Mouse (Mus musculus) cerebellum, adult 9-10 months (tissue): Measurements from ENCODE around the gene Prr14.
"Not testable (repeated sequence)": the region's sequence is repeated elsewhere in the genome, so short reads cannot be mapped to it uniquely, and the experiment has no call there.

Experiments used
- DNase-seq: peaks from one replicate; pipeline ENCODE4 v3.0.0; 2022

Prr14 gene

GRCm38 (mm10) chr7:127459311-127459710 lies at the start of gene Prr14:
TSS of gene Prr14 (plus strand) at chr7:127459611.
- not testable (repeated sequence) for DNase-seq

- DNase-seq: no peak
These were observed 48.0 kb upstream of the Prr14 start for GRCm38 (mm10) chr7:127411418-127411817.

- DNase-seq: peak; percentile 89
These were observed 37.8 kb upstream of the Prr14 start, which contains the start of gene Zfp688 for GRCm38 (mm10) chr7:127421388-127422191. TSS of gene Zfp688 (minus strand) at chr7:127422068.

- DNase-seq: peak; percentile 37
These were observed 37.2 kb upstream of the Prr14 start for GRCm38 (mm10) chr7:127422247-127422646.

- DNase-seq: no peak
These were observed 34.1 kb upstream of the Prr14 start for GRCm38 (mm10) chr7:127425291-127425690.

GRCm38 (mm10) chr7:127425911-127426310 lies 33.5 kb upstream of the Prr14 start:
- DNase-seq: no peak

- DNase-seq: no peak
These were observed 33.1 kb upstream of the Prr14 start for GRCm38 (mm10) chr7:127426354-127426753.

GRCm38 (mm10) chr7:127435206-127435605 lies 24.2 kb upstream of the Prr14 start:
- no peak for DNase-seq

- no peak for DNase-seq
These were observed 21.7 kb upstream of the Prr14 start for GRCm38 (mm10) chr7:127437724-127438123.

GRCm38 (mm10) chr7:127443976-127444375 lies 15.4 kb upstream of the Prr14 start:
- no peak for DNase-seq

GRCm38 (mm10) chr7:127448521-127449300 lies 10.7 kb upstream of the Prr14 start, which contains the start of gene Zfp689:
TSS of gene Zfp689 (minus strand) at chr7:127449158.
- DNase-seq: peak; percentile 98

- DNase-seq: no peak
These were observed 9.4 kb upstream of the Prr14 start for GRCm38 (mm10) chr7:127449966-127450365.

- DNase-seq: no peak
These were observed 6.4 kb upstream of the Prr14 start for GRCm38 (mm10) chr7:127453056-127453455.

- no peak for DNase-seq
These were observed 4.5 kb upstream of the Prr14 start for GRCm38 (mm10) chr7:127454905-127455304.

- DNase-seq: not testable (repeated sequence)
These were observed 864 bp upstream of the Prr14 start for GRCm38 (mm10) chr7:127458371-127459122.

GRCm38 (mm10) chr7:127465191-127465590 lies 5.8 kb downstream of the Prr14 start:
- no peak for DNase-seq

- not testable (repeated sequence) for DNase-seq
These were observed 6.3 kb downstream of the Prr14 start for GRCm38 (mm10) chr7:127465670-127466069.

GRCm38 (mm10) chr7:127466606-127467005 lies 7.2 kb downstream of the Prr14 start:
- peak; percentile 38 for DNase-seq

- DNase-seq: peak; percentile 65
These were observed 10.8 kb downstream of the Prr14 start for GRCm38 (mm10) chr7:127470011-127470715.

- peak; percentile 95 for DNase-seq
These were observed 11.6 kb downstream of the Prr14 start for GRCm38 (mm10) chr7:127470743-127471645.

GRCm38 (mm10) chr7:127471646-127472010 lies 12.2 kb downstream of the Prr14 start:
- DNase-seq: peak; percentile 60
